Mouse (Mus musculus): ENCODE results near the gene Zmat5. TPM values are rescaled to one million over a fixed set of nuclear protein-coding genes. Genes with fewer than 3 reads are reported as not detected.

Zmat5 gene
- total and polyA plus RNA-seq, 3 experiments = 22.2 to 36.2 (median 26.3) TPM

DNA sequence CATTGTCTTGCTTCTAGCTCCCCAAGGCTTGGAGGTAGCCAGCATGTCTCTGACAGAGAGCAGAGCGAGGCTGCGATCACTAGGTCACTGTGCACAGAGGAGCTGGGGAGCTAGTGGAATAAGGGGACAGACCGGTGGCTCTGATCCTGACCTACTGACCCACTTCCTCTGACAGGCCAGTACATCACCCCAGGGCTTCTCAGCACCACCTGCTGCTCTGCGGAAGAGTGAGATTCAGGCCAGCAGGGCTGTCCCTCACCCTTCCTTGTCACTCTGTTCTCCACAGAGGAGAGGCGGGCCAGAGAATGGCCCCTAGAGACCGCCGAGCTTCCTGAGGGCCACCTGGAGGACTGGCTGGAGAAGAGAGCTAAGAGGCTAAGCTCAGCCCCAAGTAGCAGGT is 27.3 kb downstream of the Zmat5 start:
- Histone ChIP-seq H3K79me2 (replicated peaks; ENCODE audit: control insufficient read depth, insufficient read depth, low read length) (no peaks in the 10 kb centered on the region), H3K4me3 (no peak overlapping the region), H3K27ac (no peak overlapping the region), H3K27me3 (ENCODE audit: control insufficient read depth, insufficient read depth, low read length) (no peaks in the 10 kb centered on the region), H3K4me1 (ENCODE audit: control insufficient read depth, insufficient read depth, low read length) (no peaks in the 10 kb centered on the region), H3K36me3 (ENCODE audit: control insufficient read depth, insufficient read depth, low read length) (no peaks in the 10 kb centered on the region), H3K9ac (ENCODE audit: low read depth, low read length) (no peak overlapping the region)
- TF ChIP-seq POLR2A (IDR thresholded peaks at IDR 0.05; ENCODE audit: insufficient read depth, low read depth, low read length) = no peak
- TF ChIP-seq CTCF (IDR thresholded peaks at IDR 0.05) = no peak
- TF ChIP-seq EP300 (IDR thresholded peaks at IDR 0.05; ENCODE audit: insufficient read depth, low read depth, low read length) = no peak
- no peak for DNase-seq
- 75% methylated on average over 7 of the region's 7 CpGs for WGBS
- intact Hi-C loops (cut with DNase I) = no loop called here

DNA sequence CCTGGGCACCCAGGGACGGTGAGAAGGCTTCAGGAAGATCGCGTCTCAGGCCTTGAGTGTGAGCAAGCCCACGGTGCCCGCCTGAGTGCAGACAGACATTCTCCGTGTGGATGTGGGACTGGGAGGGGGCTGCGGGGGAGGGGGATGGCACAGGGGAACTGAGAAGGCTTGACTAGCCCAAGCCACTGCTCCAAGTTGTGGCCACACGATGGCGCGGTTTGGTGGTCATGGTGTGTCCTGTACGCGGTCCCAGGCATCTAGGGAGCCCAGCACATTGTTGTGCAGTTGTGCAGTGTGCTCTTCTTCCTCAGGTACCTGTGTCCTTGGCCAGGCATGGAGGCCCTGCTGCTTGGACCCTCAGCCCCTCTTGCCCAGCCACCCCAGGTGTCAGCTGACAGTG is 29.7 kb downstream of the Zmat5 start:
- intact Hi-C loops (cut with DNase I) = no loop called here
- H3K4me1 ChIP-seq (ENCODE audit: control insufficient read depth, insufficient read depth, low read length) = no peaks in the 10 kb centered on the region
- no peak overlapping the region for H3K4me3 ChIP-seq
- H3K27me3 ChIP-seq (ENCODE audit: control insufficient read depth, insufficient read depth, low read length) = no peaks in the 10 kb centered on the region
- WGBS = 68% methylated on average over 12 of the region's 12 CpGs
- DNase-seq = no peak
- H3K36me3 ChIP-seq (ENCODE audit: control insufficient read depth, insufficient read depth, low read length) = no peaks in the 10 kb centered on the region
- no peak for TF ChIP-seq EP300 (IDR thresholded peaks at IDR 0.05; ENCODE audit: insufficient read depth, low read depth, low read length)
- no peak for TF ChIP-seq POLR2A (IDR thresholded peaks at IDR 0.05; ENCODE audit: insufficient read depth, low read depth, low read length)
- TF ChIP-seq CTCF (IDR thresholded peaks at IDR 0.05) = no peak
- no peak overlapping the region for H3K9ac ChIP-seq (ENCODE audit: low read depth, low read length)
- no peak overlapping the region for H3K27ac ChIP-seq
- H3K79me2 ChIP-seq (replicated peaks; ENCODE audit: control insufficient read depth, insufficient read depth, low read length) = no peaks in the 10 kb centered on the region

DNA sequence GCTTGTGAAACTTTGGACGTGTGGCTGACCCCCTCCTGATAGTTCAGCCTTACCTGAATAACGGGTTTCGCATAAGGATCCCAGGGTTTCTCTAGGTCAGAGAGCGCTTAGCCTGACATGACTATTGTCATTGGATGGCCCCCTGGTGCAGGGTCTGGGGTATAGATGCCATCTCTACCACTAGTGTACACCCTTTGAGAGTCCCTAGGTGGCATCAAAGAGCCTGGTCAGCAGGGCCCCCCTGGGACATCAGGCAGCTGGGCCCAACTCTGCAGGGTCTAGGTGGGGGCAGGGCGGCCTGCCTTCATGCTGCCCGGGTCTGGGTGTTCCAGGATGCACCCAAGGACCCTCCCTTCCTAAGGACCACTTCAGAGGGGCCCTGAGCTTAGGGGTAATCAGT is 31.9 kb downstream of the Zmat5 start:
- WGBS = 79% methylated on average over 6 of the region's 6 CpGs
- no peak overlapping the region for H3K27ac ChIP-seq
- H3K79me2 ChIP-seq (replicated peaks; ENCODE audit: control insufficient read depth, insufficient read depth, low read length) = no peaks in the 10 kb centered on the region
- no peak overlapping the region for H3K9ac ChIP-seq (ENCODE audit: low read depth, low read length)
- no peak for DNase-seq
- H3K36me3 ChIP-seq (ENCODE audit: control insufficient read depth, insufficient read depth, low read length) = no peaks in the 10 kb centered on the region
- no peak overlapping the region for H3K4me3 ChIP-seq
- TF ChIP-seq CTCF (IDR thresholded peaks at IDR 0.05) (no peak), EP300 (IDR thresholded peaks at IDR 0.05; ENCODE audit: insufficient read depth, low read depth, low read length) (no peak), POLR2A (IDR thresholded peaks at IDR 0.05; ENCODE audit: insufficient read depth, low read depth, low read length) (no peak)
- intact Hi-C loops (cut with DNase I) = no loop called here
- H3K27me3 ChIP-seq (ENCODE audit: control insufficient read depth, insufficient read depth, low read length) = no peaks in the 10 kb centered on the region
- H3K4me1 ChIP-seq (ENCODE audit: control insufficient read depth, insufficient read depth, low read length) = no peaks in the 10 kb centered on the region

DNA sequence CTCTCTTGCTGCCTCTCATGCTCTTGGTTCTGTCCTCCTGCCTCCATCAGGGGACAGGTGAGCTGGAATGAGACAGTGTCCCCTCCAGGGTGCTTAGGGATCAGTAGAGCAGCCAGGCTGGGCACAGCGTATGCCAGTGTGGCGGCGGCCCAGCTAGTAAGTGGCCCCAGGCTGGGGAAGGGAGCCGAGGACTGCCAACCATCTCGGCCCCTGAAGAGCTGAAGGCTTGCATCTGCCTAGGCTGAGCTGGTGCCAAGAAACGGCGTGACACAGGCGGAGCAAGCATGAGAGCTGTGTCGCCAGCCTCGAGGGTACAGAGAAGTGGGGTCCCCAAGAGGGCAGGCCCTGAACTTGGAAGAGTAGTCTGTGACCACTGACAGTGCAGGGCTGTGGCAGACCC is 33.2 kb downstream of the Zmat5 start:
- 73% methylated on average over 10 of the region's 10 CpGs for WGBS
- Histone ChIP-seq H3K4me3 (no peak overlapping the region), H3K36me3 (ENCODE audit: control insufficient read depth, insufficient read depth, low read length) (no peaks in the 10 kb centered on the region), H3K27ac (no peak overlapping the region), H3K9ac (ENCODE audit: low read depth, low read length) (no peak overlapping the region), H3K4me1 (ENCODE audit: control insufficient read depth, insufficient read depth, low read length) (no peaks in the 10 kb centered on the region), H3K79me2 (replicated peaks; ENCODE audit: control insufficient read depth, insufficient read depth, low read length) (no peaks in the 10 kb centered on the region), H3K27me3 (ENCODE audit: control insufficient read depth, insufficient read depth, low read length) (no peaks in the 10 kb centered on the region)
- peak in 1 of 2 experiments; percentile 17 for DNase-seq
- TF ChIP-seq EP300 (IDR thresholded peaks at IDR 0.05; ENCODE audit: insufficient read depth, low read depth, low read length) = no peak
- TF ChIP-seq POLR2A (IDR thresholded peaks at IDR 0.05; ENCODE audit: insufficient read depth, low read depth, low read length) = no peak
- TF ChIP-seq CTCF (IDR thresholded peaks at IDR 0.05) = no peak
- intact Hi-C loops (cut with DNase I) = no loop called here

DNA sequence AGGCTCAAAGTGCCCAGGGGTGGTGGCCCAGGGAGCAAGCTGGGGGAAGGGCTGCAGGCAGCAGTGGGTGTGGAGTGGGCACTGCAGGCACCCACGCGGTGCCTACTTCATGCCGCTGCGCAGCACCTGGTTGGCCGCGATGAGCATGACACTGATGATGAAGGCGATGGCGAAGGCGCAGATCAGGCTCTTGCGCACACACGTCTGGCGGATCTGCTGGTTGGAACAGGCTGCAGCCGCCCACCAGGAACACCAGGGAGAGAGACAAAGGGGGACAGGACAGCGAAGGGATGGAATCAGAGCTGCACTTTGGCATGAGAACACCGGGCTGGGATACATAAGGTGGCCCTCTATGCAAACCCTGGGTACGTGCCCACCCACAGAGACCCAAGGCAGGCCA is 34.2 kb downstream of the Zmat5 start:
- no peaks in the 10 kb centered on the region for H3K27me3 ChIP-seq (ENCODE audit: control insufficient read depth, insufficient read depth, low read length)
- 93% methylated on average over 16 of the region's 16 CpGs for whole genome bisulfite sequencing
- no peaks in the 10 kb centered on the region for H3K36me3 ChIP-seq (ENCODE audit: control insufficient read depth, insufficient read depth, low read length)
- no peaks in the 10 kb centered on the region for H3K79me2 ChIP-seq (replicated peaks; ENCODE audit: control insufficient read depth, insufficient read depth, low read length)
- intact Hi-C loops (cut with DNase I) = no loop called here
- TF ChIP-seq POLR2A (IDR thresholded peaks at IDR 0.05; ENCODE audit: insufficient read depth, low read depth, low read length) (no peak), EP300 (IDR thresholded peaks at IDR 0.05; ENCODE audit: insufficient read depth, low read depth, low read length) (no peak), CTCF (IDR thresholded peaks at IDR 0.05) (no peak)
- no peak overlapping the region for H3K4me3 ChIP-seq
- no peak overlapping the region for H3K9ac ChIP-seq (ENCODE audit: low read depth, low read length)
- no peak overlapping the region for H3K27ac ChIP-seq
- DNase-seq = no peak
- H3K4me1 ChIP-seq (ENCODE audit: control insufficient read depth, insufficient read depth, low read length) = no peaks in the 10 kb centered on the region

DNA sequence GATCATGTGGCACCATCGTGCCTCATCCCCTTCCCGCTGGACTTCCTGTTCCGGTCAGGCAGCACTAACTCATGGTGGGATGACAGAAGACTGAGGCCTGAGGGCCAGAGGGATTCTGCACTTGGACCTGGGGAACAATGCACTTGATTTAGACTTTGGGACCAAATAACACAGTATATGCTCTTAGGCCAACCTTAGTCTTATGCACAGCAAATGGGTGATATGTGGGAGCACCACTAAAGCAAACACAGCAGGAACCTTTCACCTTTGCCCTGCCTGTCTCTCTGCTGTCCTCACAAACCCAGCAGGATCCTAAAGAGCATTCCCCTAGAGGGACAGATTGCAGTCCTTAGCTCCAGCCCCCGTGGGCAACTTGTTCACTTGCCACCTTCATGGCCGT is 36.3 kb downstream of the Zmat5 start:
- no peaks in the 10 kb centered on the region for H3K79me2 ChIP-seq (replicated peaks; ENCODE audit: control insufficient read depth, insufficient read depth, low read length)
- H3K4me1 ChIP-seq (ENCODE audit: control insufficient read depth, insufficient read depth, low read length) = no peaks in the 10 kb centered on the region
- H3K9ac ChIP-seq (ENCODE audit: low read depth, low read length) = no peak overlapping the region
- no peaks in the 10 kb centered on the region for H3K36me3 ChIP-seq (ENCODE audit: control insufficient read depth, insufficient read depth, low read length)
- peaks cover 9% of the 10 kb centered on the region for H3K27me3 ChIP-seq (ENCODE audit: control insufficient read depth, insufficient read depth, low read length)
- intact Hi-C loops (cut with DNase I) = no loop called here
- TF ChIP-seq POLR2A (IDR thresholded peaks at IDR 0.05; ENCODE audit: insufficient read depth, low read depth, low read length) (no peak), CTCF (IDR thresholded peaks at IDR 0.05) (no peak), EP300 (IDR thresholded peaks at IDR 0.05; ENCODE audit: insufficient read depth, low read depth, low read length) (no peak)
- no peak for DNase-seq
- WGBS = 39% methylated on average over 5 of the region's 5 CpGs
- H3K27ac ChIP-seq = no peak overlapping the region
- H3K4me3 ChIP-seq = no peak overlapping the region
